Mouse (Mus musculus) myocyte (in vitro differentiated cells): ENCODE results near the gene Cep152.

Source experiments
- CEBPB ChIP-seq: IDR thresholded peaks from 2 replicates; pipeline ENCODE4 v1.6.1; 2011; ENCODE audit warnings: mild to moderate bottlenecking, moderate library complexity; ENCODE audit not compliant: poor library complexity, insufficient read depth, severe bottlenecking
- E2F4 ChIP-seq: IDR thresholded peaks from one replicate; pipeline ENCODE4 v1.6.1; 2011; ENCODE audit warnings: mild to moderate bottlenecking, control low read depth, moderate library complexity; ENCODE audit not compliant: insufficient read depth
- MAX ChIP-seq: IDR thresholded peaks from one replicate; pipeline ENCODE4 v1.6.1; 2011; ENCODE audit warnings: low read depth, mild to moderate bottlenecking, control low read depth
- MYOD1 ChIP-seq, 3 experiments: IDR thresholded peaks; one replicate each; pipeline ENCODE4 v1.6.1; 2011; ENCODE audit warnings: control low read depth in 2 of 3, low read depth in 2 of 3, mild to moderate bottlenecking in 2 of 3, moderate library complexity in 1 of 3; ENCODE audit not compliant: insufficient read length in 2 of 3, control insufficient read depth in 1 of 3
- MYOG ChIP-seq, 3 experiments: IDR thresholded peaks; one replicate each; pipeline ENCODE4 v1.6.1; 2011; ENCODE audit warnings: control low read depth in 2 of 3, low read depth in 2 of 3, mild to moderate bottlenecking in 2 of 3; ENCODE audit not compliant: insufficient read length in 2 of 3, control insufficient read depth in 1 of 3, insufficient read depth in 1 of 3
- POLR2A ChIP-seq: IDR thresholded peaks from one replicate; pipeline ENCODE4 v1.6.1; 2011; ENCODE audit warnings: low read depth, mild to moderate bottlenecking, control low read depth, moderate library complexity; ENCODE audit not compliant: insufficient read length
- POLR2AphosphoS2 ChIP-seq: IDR thresholded peaks from one replicate; pipeline ENCODE4 v1.6.1; 2011; ENCODE audit warnings: low read depth, control low read depth; ENCODE audit not compliant: insufficient read length
- REST ChIP-seq: IDR thresholded peaks from one replicate; pipeline ENCODE4 v1.6.1; 2011; ENCODE audit warnings: mild to moderate bottlenecking, control low read depth, moderate library complexity; ENCODE audit not compliant: insufficient read depth, insufficient read length
- SRF ChIP-seq: IDR thresholded peaks from one replicate; pipeline ENCODE4 v1.6.1; 2011; ENCODE audit warnings: low read depth; ENCODE audit not compliant: control insufficient read depth, insufficient read length
- TCF12 ChIP-seq: IDR thresholded peaks from one replicate; pipeline ENCODE4 v1.6.1; 2011; ENCODE audit warnings: mild to moderate bottlenecking, control low read depth; ENCODE audit not compliant: poor library complexity, insufficient read depth, severe bottlenecking
- USF1 ChIP-seq: IDR thresholded peaks from one replicate; pipeline ENCODE4 v1.6.1; 2011; ENCODE audit warnings: low read depth, mild to moderate bottlenecking, control low read depth, moderate library complexity

DNA sequence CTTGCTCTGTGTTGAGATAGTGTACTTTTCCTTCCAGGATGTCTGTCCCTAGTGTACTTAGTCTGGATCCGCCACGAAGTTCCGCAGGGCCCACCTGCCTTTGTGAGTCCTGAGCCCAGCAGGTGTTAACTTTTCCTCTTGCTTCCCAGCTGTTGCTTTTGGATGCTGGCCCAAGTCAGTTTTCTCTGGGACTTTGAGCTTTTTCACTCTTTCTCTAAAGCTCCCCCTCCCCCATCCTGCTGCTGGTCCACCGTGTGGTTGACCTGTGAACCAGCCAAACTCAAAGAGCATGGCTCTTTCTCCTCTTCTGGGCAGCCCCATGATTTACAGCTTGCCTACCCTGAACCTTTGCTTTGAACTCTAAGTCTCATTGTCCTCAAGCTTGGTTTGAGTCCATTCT is 1.6 kb upstream of the Cep152 start:
- TF ChIP-seq TCF12 (no peak), E2F4 (no peak), MAX (no peak), POLR2A (no peak), CEBPB (no peak), REST (no peak), MYOG (IDR thresholded peaks at IDR 0.05; ENCODE audit: control insufficient read depth in 1 of 3, insufficient read depth in 1 of 3, insufficient read length in 2 of 3, low read depth in 2 of 3) (no peak), USF1 (no peak), MYOD1 (IDR thresholded peaks at IDR 0.05; ENCODE audit: control insufficient read depth in 1 of 3, insufficient read length in 2 of 3, low read depth in 2 of 3) (no peak), POLR2AphosphoS2 (no peak), SRF (no peak)
